Mouse (Mus musculus) left cerebral cortex, adult 9 months (tissue): ENCODE measurements around the gene Selenow.

Source experiments
- DNase-seq, 2 experiments: peaks; one replicate each; pipeline ENCODE4 v3.0.0; 2022; ENCODE audit warnings: low spot score in 2 of 2

Gene Selenow

GRCm38 (mm10) chr7:15922220-15922773, at the start of gene Selenow:
TSS of gene Selenow (minus strand) at chr7:15922402.
- DNase-seq = peak; percentile 80 to 93

- DNase-seq = no peak
These were observed 47.5 kb upstream of the Selenow start for GRCm38 (mm10) chr7:15969674-15970073.

GRCm38 (mm10) chr7:15968322-15968721, 46.1 kb upstream of the Selenow start:
- DNase-seq = no peak

GRCm38 (mm10) chr7:15967312-15967711, 45.1 kb upstream of the Selenow start, which contains the start of gene Ehd2:
TSS of gene Ehd2 (minus strand) at chr7:15967567.
- no peak for DNase-seq

- no peak for DNase-seq
These were observed 44.3 kb upstream of the Selenow start for GRCm38 (mm10) chr7:15966489-15966888.

- DNase-seq = no peak
These were observed 41.8 kb upstream of the Selenow start for GRCm38 (mm10) chr7:15963798-15964652.

GRCm38 (mm10) chr7:15962311-15963288, 40.4 kb upstream of the Selenow start:
- no peak for DNase-seq

GRCm38 (mm10) chr7:15961798-15962197, 39.6 kb upstream of the Selenow start:
- no peak for DNase-seq

GRCm38 (mm10) chr7:15961239-15961638, 39.0 kb upstream of the Selenow start:
- DNase-seq = no peak

GRCm38 (mm10) chr7:15960691-15961090, 38.5 kb upstream of the Selenow start:
- DNase-seq = no peak

GRCm38 (mm10) chr7:15956143-15956542, 33.9 kb upstream of the Selenow start:
- no peak for DNase-seq

- no peak for DNase-seq
These were observed 33.3 kb upstream of the Selenow start for GRCm38 (mm10) chr7:15955509-15955908.

- no peak for DNase-seq
These were observed 32.8 kb upstream of the Selenow start for GRCm38 (mm10) chr7:15954978-15955443.

GRCm38 (mm10) chr7:15954436-15954835, 32.2 kb upstream of the Selenow start:
- no peak for DNase-seq

- DNase-seq = no peak
These were observed 31.3 kb upstream of the Selenow start for GRCm38 (mm10) chr7:15953307-15954074.

GRCm38 (mm10) chr7:15952416-15952815, 30.2 kb upstream of the Selenow start:
- DNase-seq = no peak

GRCm38 (mm10) chr7:15950008-15950407, 27.8 kb upstream of the Selenow start:
- no peak for DNase-seq

- no peak for DNase-seq
These were observed 27.1 kb upstream of the Selenow start for GRCm38 (mm10) chr7:15949216-15949790.

GRCm38 (mm10) chr7:15948381-15948941, 26.3 kb upstream of the Selenow start:
- DNase-seq = peak in 1 of 2 experiments; percentile 69

- no peak for DNase-seq
These were observed 25.6 kb upstream of the Selenow start for GRCm38 (mm10) chr7:15947653-15948260.
